Mouse (Mus musculus): Measurements from ENCODE around the gene Gm11146.

Gene Gm11146

GRCm38 (mm10) chr16:77601994-77602393 lies at the start of gene Gm11146:
Gene Gm11146, minus strand, starts transcription at chr16:77602094.
- in situ Hi-C loops (cut with MboI, MseI) = no loop called here

GRCm38 (mm10) chr16:77650596-77650995 lies 48.7 kb upstream of the Gm11146 start:
- in situ Hi-C loops (cut with MboI, MseI) = no loop called here

- in situ Hi-C loops (cut with MboI, MseI) = no loop called here
Observed at GRCm38 (mm10) chr16:77649006-77649405, 47.1 kb upstream of the Gm11146 start.

- in situ Hi-C loops (cut with MboI, MseI) = no loop called here
Observed at GRCm38 (mm10) chr16:77648181-77648580, 46.3 kb upstream of the Gm11146 start.

- in situ Hi-C loops (cut with MboI, MseI) = no loop called here
Observed at GRCm38 (mm10) chr16:77646146-77646545, 44.3 kb upstream of the Gm11146 start.

- in situ Hi-C loops (cut with MboI, MseI) = no loop called here
Observed at GRCm38 (mm10) chr16:77644976-77645375, 43.1 kb upstream of the Gm11146 start.

- in situ Hi-C loops (cut with MboI, MseI) = no loop called here
Observed at GRCm38 (mm10) chr16:77643871-77644720, 42.2 kb upstream of the Gm11146 start.

GRCm38 (mm10) chr16:77643036-77643870 lies 41.4 kb upstream of the Gm11146 start:
- in situ Hi-C loops (cut with MboI, MseI) = no loop called here

- in situ Hi-C loops (cut with MboI, MseI) = no loop called here
Observed at GRCm38 (mm10) chr16:77636497-77636896, 34.6 kb upstream of the Gm11146 start.

GRCm38 (mm10) chr16:77632315-77632881 lies 30.5 kb upstream of the Gm11146 start:
- in situ Hi-C loops (cut with MboI, MseI) = no loop called here

- in situ Hi-C loops (cut with MboI, MseI) = no loop called here
Observed at GRCm38 (mm10) chr16:77622681-77623080, 20.8 kb upstream of the Gm11146 start.

GRCm38 (mm10) chr16:77602581-77602980 lies 687 bp upstream of the Gm11146 start:
- in situ Hi-C loops (cut with MboI, MseI) = no loop called here

GRCm38 (mm10) chr16:77598787-77599186 lies 3.1 kb downstream of the Gm11146 start:
- in situ Hi-C loops (cut with MboI, MseI) = no loop called here

- in situ Hi-C loops (cut with MboI, MseI) = no loop called here
Observed at GRCm38 (mm10) chr16:77596556-77596955, 5.3 kb downstream of the Gm11146 start.

- in situ Hi-C loops (cut with MboI, MseI) = no loop called here
Observed at GRCm38 (mm10) chr16:77595661-77596060, 6.2 kb downstream of the Gm11146 start.

GRCm38 (mm10) chr16:77594553-77594952 lies 7.3 kb downstream of the Gm11146 start:
- in situ Hi-C loops (cut with MboI, MseI) = no loop called here

GRCm38 (mm10) chr16:77593828-77594421 lies 8.0 kb downstream of the Gm11146 start:
- in situ Hi-C loops (cut with MboI, MseI) = no loop called here

GRCm38 (mm10) chr16:77592986-77593385 lies 8.9 kb downstream of the Gm11146 start:
- in situ Hi-C loops (cut with MboI, MseI) = no loop called here

- in situ Hi-C loops (cut with MboI, MseI) = no loop called here
Observed at GRCm38 (mm10) chr16:77573036-77573435, 28.9 kb downstream of the Gm11146 start.

- in situ Hi-C loops (cut with MboI, MseI) = no loop called here
Observed at GRCm38 (mm10) chr16:77569457-77569856, 32.4 kb downstream of the Gm11146 start.

- in situ Hi-C loops (cut with MboI, MseI) = no loop called here
Observed at GRCm38 (mm10) chr16:77568384-77568783, 33.5 kb downstream of the Gm11146 start.

- in situ Hi-C loops (cut with MboI, MseI) = no loop called here
Observed at GRCm38 (mm10) chr16:77562852-77563251, 39.0 kb downstream of the Gm11146 start.
